Mouse (Mus musculus) granulocyte monocyte progenitor cell, adult 5-6 weeks (primary cell): ENCODE results near the gene Susd6. TPM values are rescaled to one million over a fixed set of nuclear protein-coding genes. Genes with fewer than 3 reads are reported as not detected.
A peak's percentile ranks its signal among the peaks of the same experiment; 100 is the strongest.

Experiments
- ATAC-seq: replicated peaks from 2 replicates; pipeline ENCODE4 v1.8.0; 2016; ENCODE audit warnings: mild to moderate bottlenecking, moderate TSS enrichment, inconsistent platforms; ENCODE audit not compliant: poor library complexity, severe bottlenecking
- total RNA-seq, 2 experiments: library from RNA; stranded (forward) in 1 of 2; stranded (reverse) in 1 of 2; fragments of 200-712, 200-1000 nt in 1 of 2; fragments of >200 nt in 1 of 2; fragmentation: Nextera tagmentation in 1 of 2; gene quantifications; 2 replicates each; pipeline ENCODE4 v1.2.3; 2014 to 2017

Susd6 gene
- total RNA-seq, 2 experiments from 2014 or later, result 14.0 to 21.7 TPM

DNA sequence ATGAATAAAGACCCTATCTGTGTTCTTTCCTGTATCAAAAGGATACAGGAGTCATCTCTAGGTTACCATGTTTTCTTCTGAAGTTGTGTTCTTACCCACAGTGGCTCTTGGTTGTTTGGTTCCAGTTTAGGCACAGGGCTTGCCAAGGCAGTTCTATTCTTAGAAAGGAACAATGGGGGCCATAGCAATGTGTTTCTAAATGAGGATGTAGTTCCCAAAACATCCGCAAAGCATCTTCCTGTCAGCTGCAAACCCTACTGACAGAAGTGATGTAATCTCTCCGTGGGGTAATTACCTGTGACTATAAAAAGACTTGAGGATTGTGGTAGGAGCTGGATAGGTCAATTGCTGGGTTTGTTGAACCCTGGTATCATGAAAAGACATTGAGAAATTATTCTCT, 43.2 kb downstream of the Susd6 start:
- peak; percentile 83 for ATAC-seq

DNA sequence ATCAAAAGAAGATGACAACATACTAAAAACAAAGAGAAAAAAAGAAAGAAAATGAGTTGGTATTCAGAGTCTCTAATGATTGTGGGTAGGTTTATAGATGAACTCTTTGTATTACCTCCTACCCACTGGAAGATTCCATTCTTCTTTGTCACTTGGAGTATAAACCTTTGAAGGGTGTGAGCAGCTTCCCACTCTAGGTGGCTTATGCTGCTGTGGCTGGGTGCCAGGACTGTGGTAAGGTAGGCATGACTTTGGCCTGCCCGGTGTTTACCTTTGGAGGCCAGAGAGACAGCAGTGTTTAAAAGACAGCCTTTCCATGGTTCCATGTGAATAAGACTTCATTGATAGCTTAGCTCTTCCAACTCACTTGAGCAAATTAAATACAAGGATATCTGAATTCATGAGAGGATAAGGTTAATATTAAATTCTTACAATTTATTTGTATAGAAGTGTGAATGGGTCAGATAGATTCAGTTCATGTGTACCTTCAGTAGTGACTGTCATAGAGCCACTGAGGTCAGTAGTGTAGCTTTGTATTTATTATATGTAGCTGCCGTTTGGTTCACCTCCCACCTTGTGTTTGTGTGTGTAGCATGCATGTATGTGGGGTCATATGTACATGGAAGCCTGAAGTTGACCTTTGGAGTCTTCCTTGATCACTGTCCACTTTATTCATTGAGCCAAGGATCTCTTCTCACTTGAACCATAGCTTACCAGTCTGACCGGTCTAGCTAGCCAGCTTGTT, 44.0 kb downstream of the Susd6 start:
- no peak for ATAC-seq

DNA sequence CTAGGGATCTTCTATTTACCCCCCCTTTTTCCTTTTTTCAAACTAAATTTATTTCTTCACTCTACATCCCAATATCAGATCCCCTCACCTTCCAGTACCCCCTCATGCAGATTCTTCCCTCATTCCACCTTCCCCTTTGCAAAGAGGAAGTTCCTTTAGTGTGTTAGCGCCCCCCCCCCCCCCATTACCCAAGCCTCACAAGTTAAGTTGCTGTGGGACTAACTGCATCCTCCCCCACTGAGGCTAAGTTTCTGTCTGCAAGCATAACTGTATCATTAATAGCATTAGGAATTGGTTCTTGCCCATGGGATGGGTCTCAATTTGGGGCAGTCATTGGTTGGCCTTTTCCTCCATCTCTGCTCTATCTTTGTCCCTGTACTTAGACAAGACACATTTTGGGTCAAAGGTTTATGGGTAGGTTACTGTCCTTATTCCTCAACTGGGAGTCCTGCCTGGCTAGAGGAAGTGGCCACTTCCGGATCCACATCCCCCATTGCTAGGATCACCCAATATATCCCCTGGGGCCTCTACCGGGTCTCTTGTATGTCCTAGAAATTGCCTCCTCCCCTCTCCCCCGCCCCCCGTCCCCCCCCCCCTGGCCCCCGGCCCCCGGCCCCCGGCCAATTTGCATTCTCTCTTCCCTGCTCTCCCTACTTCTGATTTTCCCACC, 44.7 kb downstream of the Susd6 start:
- peak; percentile 66 for ATAC-seq

DNA sequence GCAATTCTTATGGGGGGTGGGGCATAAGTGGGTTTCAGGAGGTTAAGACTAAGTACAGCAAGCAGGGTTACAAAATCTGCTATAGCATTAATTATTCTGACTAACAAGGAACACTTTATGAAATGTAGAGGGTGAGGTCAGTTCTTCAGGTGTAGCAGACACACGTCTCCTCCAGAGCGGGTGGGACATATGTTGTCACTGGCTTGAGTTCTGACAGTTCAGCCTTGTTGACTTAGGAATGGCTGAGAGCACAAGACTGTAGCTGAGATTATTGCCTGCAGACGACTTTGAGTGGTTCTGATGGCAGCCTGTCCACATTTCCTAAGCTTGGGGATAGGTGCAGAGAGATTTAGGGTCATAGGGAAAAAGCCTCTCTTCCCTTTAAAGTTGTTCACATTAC, 47.3 kb downstream of the Susd6 start:
- no peak for ATAC-seq

DNA sequence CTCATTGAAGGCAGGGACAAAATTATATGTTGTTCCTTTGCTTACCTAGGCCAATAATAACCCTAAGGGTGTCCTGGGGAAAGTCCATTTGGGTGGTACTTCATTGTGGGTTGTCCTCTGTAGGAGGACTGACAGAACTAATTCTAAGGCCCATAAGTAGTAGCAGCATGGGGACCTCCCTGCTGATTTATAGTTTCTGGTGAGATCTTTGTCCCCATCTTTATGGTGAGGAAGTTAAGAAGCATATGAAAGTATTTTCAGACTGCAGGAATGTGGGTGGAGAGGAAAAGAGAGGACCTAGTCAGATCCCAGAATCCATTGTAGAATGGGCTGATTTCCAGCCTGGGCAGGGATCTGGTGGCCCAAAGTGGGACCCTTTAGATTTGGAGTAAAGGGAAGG, 48.0 kb downstream of the Susd6 start:
- ATAC-seq, result no peak

DNA sequence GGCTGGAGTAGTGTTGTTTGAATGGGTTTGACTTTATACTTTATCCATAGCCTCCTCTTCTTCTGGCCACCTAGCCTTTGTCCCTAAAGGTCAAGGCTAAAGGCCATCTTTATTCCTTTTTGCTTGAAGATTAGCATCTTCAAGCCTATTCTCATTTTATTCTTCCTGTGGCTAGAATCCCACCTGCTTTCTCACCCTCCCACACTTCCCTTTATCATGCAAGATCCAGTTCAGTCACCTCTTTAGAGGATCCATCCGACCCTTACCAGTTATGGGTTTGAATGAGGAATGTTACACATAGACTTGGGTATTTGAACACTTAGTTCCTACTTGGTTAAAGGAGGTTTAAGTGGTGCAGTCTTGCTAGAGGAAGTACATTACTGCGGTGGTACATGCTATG, 48.5 kb downstream of the Susd6 start:
- peak; percentile 26; the same call in 1 of the 2 replicates for ATAC-seq

DNA sequence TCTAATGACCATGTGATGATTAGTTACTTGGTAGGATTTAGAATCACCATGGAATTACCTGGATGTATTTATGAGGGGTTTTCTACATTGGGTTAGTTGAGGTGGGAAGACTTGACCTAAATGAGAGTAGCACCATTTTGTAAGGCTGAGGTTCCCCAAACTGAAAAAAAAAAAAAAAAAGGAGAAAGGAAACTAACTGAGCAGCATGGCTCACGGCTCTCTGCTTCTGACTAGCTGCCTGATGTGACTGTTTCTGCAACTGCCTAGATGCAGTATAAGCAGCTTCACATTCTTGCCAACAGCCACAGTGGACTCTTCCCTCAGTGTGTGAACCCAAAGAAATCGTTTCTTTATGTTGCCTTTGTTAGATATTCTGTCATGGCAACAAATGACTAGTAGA, 49.3 kb downstream of the Susd6 start:
- peak; percentile 56 for ATAC-seq

DNA sequence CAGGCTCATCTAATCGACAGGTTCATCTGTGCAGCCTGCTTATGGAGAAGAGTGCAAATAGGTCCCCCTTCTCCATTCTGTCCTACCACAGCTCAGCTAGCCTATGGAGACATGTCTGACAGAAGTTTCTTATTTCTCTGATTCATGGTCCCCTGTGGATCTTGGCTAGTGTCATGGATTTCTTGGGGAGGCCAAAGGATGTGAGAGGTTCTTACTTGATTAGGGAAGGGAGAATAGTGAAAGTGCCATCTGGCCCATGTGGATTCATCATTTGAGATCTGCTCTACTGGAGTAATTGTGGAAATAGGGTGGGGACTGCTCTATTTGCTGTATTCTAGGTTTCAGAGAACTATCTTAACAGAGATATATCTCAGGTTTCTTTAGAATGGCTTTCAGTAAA, 51.3 kb downstream of the Susd6 start:
- ATAC-seq, result no peak

DNA sequence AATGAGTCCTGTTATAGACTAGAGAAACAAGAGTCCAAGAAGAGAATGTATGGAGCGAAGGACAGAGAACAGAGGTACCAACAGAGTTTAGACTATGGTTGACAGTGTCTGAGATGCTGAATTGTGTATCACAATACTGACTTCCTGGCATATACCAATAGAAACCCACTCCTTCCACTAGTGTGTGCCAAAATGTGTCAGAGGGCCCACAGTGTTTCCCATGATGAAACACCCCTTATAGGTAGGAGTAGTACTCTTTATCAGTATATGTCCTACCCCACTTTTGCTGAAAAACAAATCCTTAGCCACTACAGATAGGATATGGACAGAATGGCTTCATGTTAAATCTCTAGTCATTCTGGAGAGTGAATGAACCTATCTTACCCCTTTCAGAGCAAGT, 52.3 kb downstream of the Susd6 start:
- no peak for ATAC-seq

DNA sequence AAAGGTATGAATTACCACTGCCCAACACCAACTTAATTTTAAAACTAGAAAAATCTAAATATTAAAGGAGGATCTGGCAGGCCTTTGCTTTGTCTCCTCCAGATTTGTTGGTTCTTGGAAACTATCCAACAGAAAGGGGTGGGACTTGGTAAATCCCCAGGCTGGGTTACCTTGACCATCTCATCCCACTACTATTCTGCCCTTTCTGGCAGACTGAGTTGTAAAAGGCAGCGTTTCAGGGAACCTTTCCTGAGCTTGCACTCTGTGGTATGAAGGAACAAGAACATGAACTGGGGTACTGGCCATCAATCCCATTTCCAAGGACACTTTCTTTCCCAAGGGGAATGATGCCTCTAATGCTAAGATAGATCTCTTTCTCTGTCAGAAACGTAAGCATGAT, 52.9 kb downstream of the Susd6 start:
- no peak for ATAC-seq

DNA sequence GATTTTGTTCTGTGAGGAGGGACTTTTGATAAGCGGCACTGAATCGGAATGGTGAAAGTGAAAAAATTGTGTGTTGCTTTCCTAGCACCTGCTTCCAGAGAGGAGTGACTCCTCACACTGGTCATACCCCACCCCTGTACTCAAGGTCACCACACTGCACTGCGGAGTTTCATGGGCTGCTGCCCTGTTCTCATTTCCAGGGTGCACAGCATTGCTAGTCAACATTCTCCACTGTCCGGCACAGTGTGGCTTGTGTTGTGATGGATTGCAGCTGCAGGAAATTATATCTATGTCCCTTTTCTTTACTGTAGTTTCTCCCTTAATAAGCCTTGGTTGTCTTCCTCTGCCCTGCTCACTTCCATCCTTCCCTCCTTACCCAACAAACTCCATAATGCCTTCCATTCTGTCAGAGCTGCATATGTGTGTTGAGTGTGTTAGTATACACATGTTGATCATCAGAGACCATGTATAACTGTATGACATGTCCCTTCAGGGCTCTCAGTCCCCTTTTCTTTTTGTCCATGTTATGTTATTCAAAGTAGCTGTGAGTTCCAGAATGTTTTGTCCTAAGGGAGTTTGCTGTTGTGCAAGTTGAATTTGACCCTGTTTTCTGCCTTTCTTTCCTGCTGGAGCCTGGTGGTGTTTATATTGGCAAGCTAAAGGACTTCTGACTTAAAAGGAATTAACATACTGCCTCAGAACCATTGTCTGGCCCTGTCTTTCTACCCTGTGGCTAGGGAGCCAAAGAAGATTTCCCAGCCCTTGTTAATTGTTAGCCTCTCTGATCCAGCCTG, 53.5 kb downstream of the Susd6 start:
- no peak for ATAC-seq

DNA sequence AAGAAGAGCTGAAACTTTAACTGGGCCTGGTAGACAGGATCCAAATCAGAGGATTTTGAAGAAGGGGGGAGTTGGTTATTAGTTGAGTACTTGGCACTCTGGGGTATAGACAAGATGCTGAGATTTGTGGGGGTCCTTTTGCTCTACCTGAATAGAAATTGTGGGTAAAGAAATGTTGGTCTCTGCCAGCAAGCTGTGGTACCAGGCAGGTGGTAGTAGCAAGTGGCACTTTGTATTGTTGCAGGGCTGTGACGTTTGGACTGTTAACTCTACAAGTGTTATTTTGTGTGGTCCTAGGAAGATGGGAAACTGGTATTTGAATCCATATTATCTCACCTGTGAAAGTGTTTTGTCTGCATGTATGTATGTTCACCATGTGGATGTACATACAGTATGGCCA, 55.6 kb downstream of the Susd6 start:
- ATAC-seq, result no peak

DNA sequence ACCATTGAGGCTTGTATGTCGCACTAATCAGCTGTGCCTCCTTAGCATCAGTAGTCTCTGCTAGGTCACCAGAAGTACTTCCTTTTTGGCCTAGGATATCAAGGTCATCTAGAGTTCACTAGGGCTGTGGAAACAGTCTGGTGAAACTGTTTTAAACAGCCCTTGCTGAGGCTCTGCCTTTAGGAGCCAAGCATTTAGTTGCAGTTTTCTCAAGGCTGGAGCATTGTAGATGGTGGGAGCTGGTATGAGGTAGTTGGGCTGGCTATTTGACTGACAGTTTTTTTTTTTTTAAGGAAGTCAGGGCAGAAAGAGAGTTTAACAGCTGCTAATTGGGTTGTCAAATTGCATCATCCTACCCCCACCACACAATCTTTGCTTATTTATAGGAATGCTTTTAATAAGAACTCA, 56.6 kb downstream of the Susd6 start:
- ATAC-seq, result peak; percentile 94

DNA sequence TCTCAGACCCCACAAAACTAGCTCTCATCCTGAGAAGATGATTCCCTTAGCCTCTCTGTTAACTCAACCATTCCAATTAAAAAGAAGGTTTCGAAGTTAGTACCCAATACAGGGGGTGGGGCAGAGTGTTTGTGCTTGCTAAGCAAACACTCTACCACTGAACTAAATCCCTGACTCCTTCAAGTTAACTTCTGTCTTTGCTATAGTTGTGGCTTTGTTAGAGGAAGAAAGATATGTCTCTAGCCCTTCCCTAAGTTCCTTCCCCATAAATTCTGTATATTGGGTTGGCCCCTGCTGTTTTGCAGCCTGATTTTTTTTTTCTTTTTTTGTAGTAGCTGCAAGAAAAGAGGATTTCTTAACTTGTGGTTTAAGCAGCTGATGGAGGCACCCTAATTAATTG, 61.7 kb downstream of the Susd6 start:
- ATAC-seq, result peak; percentile 60

DNA sequence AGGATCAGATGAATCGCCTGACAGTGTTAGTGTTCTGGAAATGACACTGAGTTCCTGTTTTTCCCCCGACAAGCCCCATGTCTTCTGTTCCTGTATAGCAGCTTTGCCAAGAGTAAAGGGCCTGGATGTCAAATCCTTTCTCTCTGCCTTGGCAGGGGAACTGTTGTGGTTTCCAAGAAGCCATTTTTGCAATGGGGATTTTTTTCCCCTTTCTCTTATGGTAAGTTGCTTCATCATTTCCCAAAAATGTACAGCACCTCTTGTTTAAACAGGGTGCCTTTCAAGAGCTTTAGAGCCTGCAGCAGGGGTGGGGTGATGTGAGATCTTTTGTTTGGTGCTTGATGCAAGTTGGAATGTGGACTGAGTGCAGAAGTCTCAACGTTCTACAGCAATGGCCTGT, 63.4 kb downstream of the Susd6 start:
- peak; percentile 86 for ATAC-seq

DNA sequence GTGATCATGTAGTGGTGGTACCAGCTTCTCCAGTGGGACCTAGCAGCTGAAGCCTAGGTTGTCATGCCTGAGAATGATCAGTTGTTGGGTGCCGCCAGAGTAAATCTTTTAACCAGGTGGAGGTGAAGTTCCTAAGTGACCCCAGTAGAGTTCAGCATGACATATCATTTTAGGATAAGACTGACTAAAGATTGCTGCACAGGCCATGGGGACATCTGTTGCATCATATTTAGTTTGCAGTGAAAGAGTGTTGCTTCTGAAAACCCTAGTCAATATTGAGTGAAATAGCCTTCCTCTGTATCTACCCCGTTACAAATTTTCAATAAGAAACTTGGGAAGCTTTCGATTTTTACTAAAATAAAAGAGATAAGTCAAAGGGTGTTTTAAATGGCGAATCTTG, 64.4 kb downstream of the Susd6 start:
- ATAC-seq, result peak; percentile 36; the same call in 1 of the 2 replicates

DNA sequence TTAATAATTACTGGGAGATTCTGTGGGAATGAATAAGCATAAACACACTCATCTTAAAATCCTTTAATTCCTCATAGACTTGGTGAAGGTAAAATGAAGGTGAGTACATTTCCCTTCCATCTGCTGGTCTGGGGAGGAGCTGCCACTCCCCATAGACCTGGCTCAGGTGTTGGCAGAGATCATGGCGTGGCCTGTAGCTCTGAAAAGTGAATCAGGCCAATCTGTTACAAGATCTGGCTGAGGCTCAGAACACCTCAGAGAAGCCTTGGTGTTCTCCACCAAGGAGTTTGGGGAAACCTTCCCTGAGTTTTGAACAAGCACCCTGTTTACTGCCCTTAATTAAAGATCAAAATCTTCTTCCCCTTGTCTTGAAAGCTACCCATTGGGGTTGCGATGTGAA, 64.8 kb downstream of the Susd6 start:
- ATAC-seq, result no peak

DNA sequence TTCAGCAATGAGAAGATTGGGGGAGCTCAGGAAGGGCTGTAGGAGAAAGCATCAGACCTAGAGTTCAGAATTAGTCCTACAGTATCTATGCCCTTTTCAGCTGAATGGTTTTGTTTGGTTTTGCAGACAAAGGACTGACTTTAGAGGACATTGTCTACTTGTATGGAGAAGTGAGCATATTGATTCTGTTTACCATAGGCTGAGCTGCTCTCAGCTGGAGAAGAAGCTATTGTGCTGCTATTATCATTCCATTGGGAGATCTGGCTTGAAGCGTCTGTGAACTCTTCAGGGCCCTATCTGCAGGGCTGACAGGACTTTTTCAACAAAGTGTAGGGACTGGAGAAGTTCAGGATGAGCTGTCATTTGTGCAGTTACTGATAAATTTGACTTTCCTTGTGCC, 65.3 kb downstream of the Susd6 start:
- no peak for ATAC-seq

DNA sequence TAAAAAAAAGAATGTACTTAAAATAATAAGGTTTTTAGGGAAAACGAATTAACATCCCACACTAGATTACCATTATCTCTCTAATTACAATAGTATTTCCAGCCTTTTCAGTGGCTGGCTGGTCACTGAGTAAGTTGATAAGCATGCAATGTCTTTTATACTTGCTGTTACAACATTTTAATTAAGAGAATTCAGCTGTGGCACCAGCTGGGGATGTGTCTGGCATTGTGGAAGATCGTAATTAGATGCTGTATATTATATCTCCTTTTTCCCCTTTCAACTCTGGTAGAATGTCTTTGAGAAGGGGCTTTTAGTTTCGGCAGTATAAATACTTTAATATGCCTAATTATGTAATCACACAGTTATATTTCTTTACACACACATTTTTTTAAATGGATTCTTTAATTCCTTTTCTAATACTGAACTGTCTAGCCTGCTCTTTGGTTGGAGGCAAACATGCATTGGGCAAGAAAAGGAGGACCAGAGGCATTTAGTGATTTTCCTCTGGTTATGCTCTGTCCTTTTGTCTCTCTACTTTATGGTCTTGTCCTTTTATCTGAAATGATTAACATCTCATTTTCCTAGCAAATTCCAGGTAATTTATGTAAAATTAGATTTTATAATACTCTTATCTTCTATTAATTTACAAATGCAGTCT, 67.5 kb downstream of the Susd6 start:
- no peak for ATAC-seq

DNA sequence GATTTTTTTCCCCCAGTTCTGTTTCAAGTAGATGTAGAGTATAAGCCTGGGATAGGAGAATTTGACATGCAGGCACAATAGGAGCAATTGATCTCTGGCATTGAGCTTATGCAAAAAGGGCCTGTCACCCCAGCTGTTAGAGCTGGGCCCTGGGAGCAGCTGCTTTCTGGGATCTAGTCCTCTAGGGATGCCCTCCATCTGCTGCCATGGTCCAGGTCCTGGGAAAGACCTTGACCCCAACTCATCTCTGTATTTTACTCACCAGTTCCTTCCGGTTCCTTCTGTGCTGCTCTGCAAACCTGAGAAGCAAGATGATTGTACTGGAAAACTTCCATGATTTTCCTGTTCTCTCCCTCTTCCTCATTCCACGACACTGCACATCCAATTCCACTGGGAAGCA, 68.0 kb downstream of the Susd6 start:
- no peak for ATAC-seq

DNA sequence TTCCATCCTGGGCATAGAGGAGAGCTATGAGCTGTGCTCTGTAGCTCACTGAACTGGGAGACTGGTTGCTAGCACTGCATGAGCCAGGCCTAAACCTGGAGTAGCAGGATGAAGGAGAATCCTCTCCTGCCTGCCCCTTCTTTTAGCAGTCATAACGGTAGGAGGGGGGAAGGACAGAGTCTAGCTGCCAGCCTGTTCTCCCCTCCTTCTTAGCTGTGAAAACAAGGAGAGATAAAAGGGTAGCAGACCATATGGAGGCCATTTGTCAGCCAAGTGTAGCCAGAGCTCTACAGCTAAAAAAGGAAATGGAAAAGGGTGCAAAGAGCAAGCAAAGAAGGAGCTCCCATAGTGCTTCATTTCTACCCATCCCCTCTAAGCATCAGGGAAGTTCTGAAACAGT, 71.6 kb downstream of the Susd6 start:
- ATAC-seq, result no peak
